Mouse (Mus musculus): ENCODE data around the gene Hist2h2aa1. TPM values are rescaled to one million over a fixed set of nuclear protein-coding genes. Genes with fewer than 3 reads are reported as not detected.

Gene Hist2h2aa1
- polyA plus RNA-seq, 1 experiment: 146 TPM

GRCm38 (mm10) chr3:96249034-96249345 lies 3.7 kb downstream of the Hist2h2aa1 start:
- DNase-seq (ENCODE audit: extremely low spot score in 1 of 2, low spot score in 1 of 2): no peak

GRCm38 (mm10) chr3:96250890-96251289 lies 5.6 kb downstream of the Hist2h2aa1 start:
- no peak for DNase-seq (ENCODE audit: extremely low spot score in 1 of 2, low spot score in 1 of 2)

- no peak for DNase-seq (ENCODE audit: extremely low spot score in 1 of 2, low spot score in 1 of 2)
Measured at GRCm38 (mm10) chr3:96251787-96252186, 6.5 kb downstream of the Hist2h2aa1 start.

- DNase-seq (ENCODE audit: extremely low spot score in 1 of 2, low spot score in 1 of 2): no peak
Measured at GRCm38 (mm10) chr3:96254683-96255355, 9.5 kb downstream of the Hist2h2aa1 start.

GRCm38 (mm10) chr3:96255926-96256593 lies 10.8 kb downstream of the Hist2h2aa1 start:
- no peak for DNase-seq (ENCODE audit: extremely low spot score in 1 of 2, low spot score in 1 of 2)

- DNase-seq (ENCODE audit: extremely low spot score in 1 of 2, low spot score in 1 of 2): no peak
Measured at GRCm38 (mm10) chr3:96257190-96257589, 11.9 kb downstream of the Hist2h2aa1 start.

- DNase-seq (ENCODE audit: extremely low spot score in 1 of 2, low spot score in 1 of 2): no peak
Measured at GRCm38 (mm10) chr3:96260220-96260619, 14.9 kb downstream of the Hist2h2aa1 start.

GRCm38 (mm10) chr3:96261623-96262022 lies 16.3 kb downstream of the Hist2h2aa1 start:
- DNase-seq (ENCODE audit: extremely low spot score in 1 of 2, low spot score in 1 of 2): no peak

GRCm38 (mm10) chr3:96262216-96262875 lies 17.0 kb downstream of the Hist2h2aa1 start:
- DNase-seq (ENCODE audit: extremely low spot score in 1 of 2, low spot score in 1 of 2): peak; percentile 84 to 89

GRCm38 (mm10) chr3:96262979-96263550 lies 17.8 kb downstream of the Hist2h2aa1 start, which contains the start of gene Hist2h4:
Gene Hist2h4, minus strand, starts transcription at chr3:96263311.
- DNase-seq (ENCODE audit: extremely low spot score in 1 of 2, low spot score in 1 of 2): peak; percentile 97 to 100

GRCm38 (mm10) chr3:96263558-96264403 lies 18.5 kb downstream of the Hist2h2aa1 start:
- peak in 1 of 2 experiments; percentile 36 for DNase-seq (ENCODE audit: extremely low spot score in 1 of 2, low spot score in 1 of 2)

GRCm38 (mm10) chr3:96264404-96264949 lies 19.2 kb downstream of the Hist2h2aa1 start:
- no peak for DNase-seq (ENCODE audit: extremely low spot score in 1 of 2, low spot score in 1 of 2)

GRCm38 (mm10) chr3:96266132-96266710 lies 20.9 kb downstream of the Hist2h2aa1 start:
- no peak for DNase-seq (ENCODE audit: extremely low spot score in 1 of 2, low spot score in 1 of 2)

- no peak for DNase-seq (ENCODE audit: extremely low spot score in 1 of 2, low spot score in 1 of 2)
Measured at GRCm38 (mm10) chr3:96267541-96267940, 22.2 kb downstream of the Hist2h2aa1 start.

- DNase-seq (ENCODE audit: extremely low spot score in 1 of 2, low spot score in 1 of 2): peak; percentile 78 to 90
Measured at GRCm38 (mm10) chr3:96268051-96268775, 22.9 kb downstream of the Hist2h2aa1 start, which contains the start of gene Hist2h3b. Gene Hist2h3b, plus strand, starts transcription at chr3:96268654.

GRCm38 (mm10) chr3:96268776-96269378 lies 23.6 kb downstream of the Hist2h2aa1 start:
- peak in 1 of 2 experiments; percentile 45 for DNase-seq (ENCODE audit: extremely low spot score in 1 of 2, low spot score in 1 of 2)

GRCm38 (mm10) chr3:96269511-96270474 lies 24.5 kb downstream of the Hist2h2aa1 start, which contains the start of gene Hist2h2bb:
Gene Hist2h2bb, plus strand, starts transcription at chr3:96269752.
- peak; percentile 97 for DNase-seq (ENCODE audit: extremely low spot score in 1 of 2, low spot score in 1 of 2)
